Mouse (Mus musculus) intestine, postnatal 0 days (tissue): ENCODE measurements at regions not wholly inside any gene's neighbourhood (a gene's known extent, or its start where the extent isn't known, plus 50 kb on each side); places are given as distances from the start of the nearest gene placed in this dataset.

Source experiments
- ATAC-seq: fragments of 200-750 bp; cut with Nextera tagmentation; 2 replicates; pipeline ENCODE4 v1.8.0; 2017; ENCODE audit warnings: mild to moderate bottlenecking, moderate TSS enrichment, moderate library complexity
- H3K27ac ChIP-seq: fragments of 300-500 bp; sonication (generic); 2 replicates; pipeline ENCODE4 v1.5.1; 2014; ENCODE audit warnings: mild to moderate bottlenecking, low read depth, low read length, moderate library complexity
- H3K27me3 ChIP-seq: fragments of 300-500 bp; sonication (generic); replicated peaks from 2 replicates; pipeline ENCODE4 v1.6.1; 2014; ENCODE audit warnings: low read length, mixed read lengths; ENCODE audit not compliant: control insufficient read depth, insufficient read depth
- H3K36me3 ChIP-seq: fragments of 300-500 bp; sonication (generic); 2 replicates; pipeline ENCODE4 v1.6.1; 2014; ENCODE audit warnings: mild to moderate bottlenecking, moderate library complexity; ENCODE audit not compliant: control insufficient read depth, insufficient read depth
- H3K4me1 ChIP-seq: fragments of 300-500 bp; sonication (generic); replicated peaks from 2 replicates; pipeline ENCODE4 v1.6.1; 2014; ENCODE audit warnings: antibody characterized with exemption, low read length, mixed read lengths; ENCODE audit not compliant: control insufficient read depth, insufficient read depth
- H3K4me2 ChIP-seq: fragments of 300-500 bp; sonication (generic); replicated peaks from 2 replicates; pipeline ENCODE4 v1.6.1; 2014; ENCODE audit warnings: low read depth, mild to moderate bottlenecking, moderate library complexity
- H3K4me3 ChIP-seq: fragments of 300-500 bp; sonication (generic); 2 replicates; pipeline ENCODE4 v1.5.1; 2014; ENCODE audit warnings: low read depth, low read length
- H3K9ac ChIP-seq: fragments of 300-500 bp; sonication (generic); 2 replicates; pipeline ENCODE4 v1.6.1; 2014; ENCODE audit warnings: mild to moderate bottlenecking, low read depth, low read length
- H3K9me3 ChIP-seq: fragments of 300-500 bp; sonication (generic); 2 replicates; pipeline ENCODE4 v1.6.1; 2016; ENCODE audit warnings: mixed run types; ENCODE audit not compliant: control insufficient read depth
- CTCF ChIP-seq: sonication (generic); IDR thresholded peaks from 2 replicates; pipeline ENCODE4 v1.5.1; 2016; ENCODE audit warnings: low read depth, mild to moderate bottlenecking, control low read depth, antibody characterized with exemption, moderate library complexity
- WGBS: fragments of 180-500 bp; shearing (Covaris S2); extraction: QIAGEN DNeasy Blood & Tissue Kit; methylation state at CpG from one replicate; pipeline ENCODE4 v1.1.7; 2014; 5-methylcytosine and 5-hydroxymethylcytosine counted together

DNA sequence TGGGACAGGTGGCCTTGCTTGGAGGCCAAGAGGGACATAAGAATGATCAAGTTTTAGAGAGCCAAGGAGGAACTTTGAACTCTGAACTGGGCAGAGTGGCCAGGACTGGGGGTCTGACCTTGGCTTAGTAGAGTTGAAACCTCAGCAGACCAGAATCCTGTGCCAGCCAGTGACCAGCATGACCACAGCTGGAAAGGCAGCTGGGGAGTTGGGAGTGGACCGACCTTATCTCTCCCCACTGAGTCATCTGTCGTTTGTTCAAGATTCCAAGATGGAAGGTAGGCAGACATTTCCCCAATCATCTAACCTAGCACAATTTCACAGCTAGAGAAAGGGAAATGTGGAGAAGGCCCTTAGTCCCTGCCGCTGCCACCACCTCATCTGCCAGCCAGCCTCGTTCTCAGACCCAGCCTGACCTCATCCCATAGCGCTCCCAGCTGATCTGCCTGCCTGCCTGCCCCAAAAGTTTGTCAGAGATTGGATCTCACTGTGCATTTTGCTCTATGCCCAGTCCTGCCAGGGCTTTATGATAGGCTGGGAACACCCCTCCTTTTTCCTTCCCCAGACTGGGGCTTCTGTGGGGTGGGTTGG is 53.1 kb upstream of the Btrc start:
- 0 out of 2 replicates have a peak, but pooled peaks have one; percentile 28 for ATAC-seq
- H3K27ac ChIP-seq = no peak overlapping the region
- no peaks in the 10 kb centered on the region for H3K36me3 ChIP-seq
- 46% methylated on average over 5 of the region's 5 CpGs for WGBS
- H3K27me3 ChIP-seq = peaks cover 13% of the 10 kb centered on the region; the same call in 1 of the 2 replicates
- H3K9me3 ChIP-seq = no peaks in the 10 kb centered on the region
- H3K9ac ChIP-seq = no peak overlapping the region
- peak overlapping the region; percentile 63 for H3K4me2 ChIP-seq
- no peak for TF ChIP-seq CTCF
- peak overlapping the region; percentile 24 for H3K4me3 ChIP-seq
- peaks cover 4% of the 10 kb centered on the region; the same call in 1 of the 2 replicates for H3K4me1 ChIP-seq

DNA sequence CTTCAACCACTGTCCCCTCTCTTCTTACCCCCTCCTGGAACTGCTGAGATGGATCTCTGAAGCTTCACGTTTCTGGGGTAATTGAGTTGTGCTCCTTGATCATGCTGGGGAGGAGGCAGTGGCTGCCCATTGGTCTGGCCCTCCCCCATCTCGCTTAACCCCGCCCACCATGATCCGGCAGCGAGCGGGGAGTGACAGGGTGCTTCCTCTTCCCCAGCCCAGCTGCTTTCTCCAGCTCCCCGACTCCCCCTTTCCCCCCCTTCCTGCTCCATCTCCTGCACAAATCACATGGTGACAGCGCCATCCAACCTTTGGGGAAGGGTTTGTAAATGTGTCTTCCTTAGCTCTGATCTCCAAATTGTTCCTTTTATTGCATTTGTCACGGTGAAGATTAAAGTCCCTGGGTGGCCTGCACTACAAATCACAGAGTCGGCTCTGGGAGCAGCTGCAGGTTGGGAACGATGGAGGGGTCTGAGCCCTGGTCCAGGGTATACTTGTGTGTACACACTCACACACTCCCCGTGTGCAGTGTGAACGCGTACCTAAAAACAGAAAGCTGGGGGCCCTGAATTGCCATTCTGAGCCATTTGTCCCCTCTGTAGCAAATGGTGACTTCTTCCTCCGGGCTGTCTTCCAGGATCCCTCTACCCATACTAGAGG is 52.5 kb upstream of the Btrc start:
- Histone ChIP-seq H3K4me2 (peak overlapping the region; percentile 63), H3K27ac (no peak overlapping the region), H3K36me3 (no peaks in the 10 kb centered on the region), H3K4me1 (peaks cover 4% of the 10 kb centered on the region; the same call in 1 of the 2 replicates), H3K9me3 (no peaks in the 10 kb centered on the region), H3K9ac (no peak overlapping the region), H3K4me3 (peak overlapping the region; percentile 24), H3K27me3 (peaks cover 8% of the 10 kb centered on the region; the same call in 1 of the 2 replicates)
- 18% methylated on average over 15 of the region's 15 CpGs for WGBS
- ATAC-seq = 0 out of 2 replicates have a peak, but pooled peaks have one; percentile 26
- no peak for TF ChIP-seq CTCF

DNA sequence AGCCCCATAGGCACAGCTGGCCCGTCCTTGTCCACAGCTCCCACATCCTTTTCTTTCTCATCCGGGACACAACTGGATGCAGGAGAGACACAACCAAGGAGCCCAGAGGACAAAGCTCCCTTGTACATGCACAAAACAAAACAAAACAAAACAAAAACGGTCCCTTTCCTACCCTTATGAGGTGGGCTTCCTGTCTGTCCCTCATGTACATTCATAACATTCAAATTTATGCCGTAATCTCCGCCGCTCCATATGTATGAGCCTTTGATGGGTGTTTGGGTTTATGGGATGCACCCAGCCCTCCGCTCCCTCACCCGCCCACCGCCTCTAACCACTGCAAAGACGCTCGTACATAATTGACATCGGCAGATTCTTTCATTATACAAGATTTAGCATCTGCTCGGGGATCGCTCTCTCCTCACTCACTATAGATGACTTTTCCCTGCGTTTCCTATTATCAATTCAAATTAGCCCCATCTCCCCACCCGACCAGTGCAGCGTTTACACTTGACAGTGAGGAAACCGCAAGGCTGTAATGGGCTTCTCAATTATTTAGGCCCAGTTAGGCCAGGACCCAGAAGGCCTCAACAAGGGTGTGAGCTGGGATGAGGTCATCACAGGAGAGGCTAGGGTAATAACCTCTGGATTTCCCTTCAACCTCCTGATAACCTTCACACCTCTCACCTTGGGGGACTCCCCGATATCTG is 51.5 kb upstream of the Btrc start:
- Histone ChIP-seq H3K4me1 (peaks cover 4% of the 10 kb centered on the region; the same call in 1 of the 2 replicates), H3K9ac (no peak overlapping the region), H3K4me2 (no peak overlapping the region), H3K9me3 (no peaks in the 10 kb centered on the region), H3K27ac (no peak overlapping the region), H3K4me3 (no peak overlapping the region), H3K36me3 (no peaks in the 10 kb centered on the region), H3K27me3 (peaks cover 4% of the 10 kb centered on the region; the same call in 1 of the 2 replicates)
- 73% methylated on average over 19 of the region's 19 CpGs for WGBS
- no peak for TF ChIP-seq CTCF
- ATAC-seq = no peak

DNA sequence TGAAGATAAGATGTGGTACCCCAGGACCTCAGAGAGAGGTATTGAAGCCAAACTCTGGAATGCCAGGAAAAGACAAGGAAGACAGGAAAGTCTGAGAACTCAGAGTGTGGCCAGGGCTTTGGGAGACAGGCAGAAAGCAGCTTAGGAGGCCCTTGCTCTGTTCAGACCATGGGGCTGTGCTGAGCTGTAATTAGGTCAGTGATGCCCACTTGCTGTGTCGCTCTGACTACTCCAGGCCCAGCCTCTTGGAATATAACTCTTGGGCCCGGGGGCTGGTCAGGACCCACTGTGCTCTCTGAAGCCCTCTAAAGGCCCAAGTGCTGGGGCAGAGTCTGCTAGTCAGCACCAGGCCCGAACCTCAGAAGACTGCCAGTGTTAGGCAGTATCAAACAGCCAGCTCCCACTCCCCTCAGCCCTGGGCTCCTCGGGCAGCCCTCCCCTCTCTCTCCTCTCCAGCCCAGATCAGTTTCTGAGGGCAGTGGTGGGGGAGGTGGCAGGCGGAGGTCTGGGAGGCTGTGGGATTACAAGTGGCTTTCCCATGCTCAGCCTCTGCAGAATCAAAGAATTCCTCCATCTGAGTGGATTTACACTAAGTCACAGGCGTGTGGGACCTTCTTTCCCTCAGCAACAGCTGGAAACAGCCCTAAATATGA is 50.7 kb upstream of the Btrc start:
- Histone ChIP-seq H3K9ac (no peak overlapping the region), H3K27me3 (peaks cover 3% of the 10 kb centered on the region; the same call in 1 of the 2 replicates), H3K4me2 (no peak overlapping the region), H3K9me3 (no peaks in the 10 kb centered on the region), H3K4me3 (no peak overlapping the region), H3K36me3 (no peaks in the 10 kb centered on the region), H3K4me1 (peaks cover 4% of the 10 kb centered on the region; the same call in 1 of the 2 replicates), H3K27ac (no peak overlapping the region)
- WGBS = 47% methylated on average over 6 of the region's 6 CpGs
- no peak for ATAC-seq
- no peak for TF ChIP-seq CTCF
